Comparison of ENCODE assay signal across 12 mouse cellular contexts in genomic region chr12:56613438-56613830, GRCm38 (mm10). TPM values are rescaled to one million over a fixed set of nuclear protein-coding genes. Genes with fewer than 3 reads are reported as not detected.
A peak's percentile ranks its signal among the peaks of the same experiment; 100 is the strongest.
DNase-seq lines count a peak whose midpoint lies in the region; ATAC-seq and TF ChIP-seq lines count a peak whose summit lies in the region.
"Had no signal": no experiment of that assay in that cellular context is flagged by ENCODE, and none has a peak within 500 bp of the region (broad histone marks: within the 10 kb centered on the region; RNA-seq: fewer than 3 reads in every experiment).

No protein-coding gene starts in this region.

- WGBS in heart, embryonic 12.5 days, result 5% methylated on average over 6 of the region's 6 CpGs
- WGBS in lung, embryonic 16.5 days, result 3% methylated on average over 6 of the region's 6 CpGs
- 0% methylated on average over 6 of the region's 6 CpGs for WGBS in limb, embryonic 14.5 days
- WGBS in stomach, postnatal 0 days, result 5% methylated on average over 6 of the region's 6 CpGs

- DNase-seq in heart, adult 11 months, result no peak
- no peak for DNase-seq in lung, postnatal 25 days (ENCODE audit: low spot score)
- DNase-seq in limb, embryonic 14.5 days (ENCODE audit: low spot score), result no peak
- DNase-seq in stomach, postnatal 0 days (ENCODE audit: low spot score), result no peak
- DNase-seq in urinary bladder, postnatal 25 days (ENCODE audit: low spot score), result no peak
- DNase-seq in gastrocnemius, adult 8-10 months (ENCODE audit: low spot score in 2 of 2), result no peak
- DNase-seq: cerebellum, postnatal 25 days; kidney, adult 11 months; retina, postnatal 1 day had no signal

- ATAC-seq in heart, embryonic 12.5 days (ENCODE audit: insufficient number of reproducible peaks, low FRiP score), result no peak
- no peak for ATAC-seq in lung, embryonic 16.5 days (ENCODE audit: low read depth)
- ATAC-seq in limb, embryonic 14.5 days (ENCODE audit: low FRiP score, low read depth), result no peak
- ATAC-seq in stomach, postnatal 0 days (ENCODE audit: low FRiP score, low TSS enrichment), result no peak

- no peak for TF ChIP-seq EP300 in stomach, postnatal 0 days (optimal IDR thresholded peaks at IDR 0.05)

- H3K9ac ChIP-seq in heart, embryonic 12.5 days, result no peak overlapping the region
- H3K9ac ChIP-seq in lung, embryonic 16.5 days (ENCODE audit: low read length), result no peak overlapping the region
- H3K9ac ChIP-seq in limb, embryonic 14.5 days (ENCODE audit: low read depth, low read length, severe bottlenecking), result no peak overlapping the region
- H3K9ac ChIP-seq in stomach, postnatal 0 days (ENCODE audit: low read length), result no peak overlapping the region

- H3K27ac ChIP-seq in heart, embryonic 12.5 days (ENCODE audit: poor library complexity, severe bottlenecking), result no peak overlapping the region
- H3K27ac ChIP-seq in lung, embryonic 16.5 days (ENCODE audit: low read length), result no peak overlapping the region
- H3K27ac ChIP-seq in limb, embryonic 14.5 days (replicated peaks; ENCODE audit: low read depth, low read length), result no peak overlapping the region
- H3K27ac ChIP-seq in stomach, postnatal 0 days (replicated peaks), result no peak overlapping the region
- H3K27ac ChIP-seq: left cerebral cortex, adult 2 months had no signal

- H3K4me1 ChIP-seq in heart, embryonic 12.5 days (replicated peaks), result peaks cover 32% of the 10 kb centered on the region
- peaks cover 19% of the 10 kb centered on the region for H3K4me1 ChIP-seq in lung, embryonic 16.5 days (replicated peaks; ENCODE audit: control insufficient read depth, insufficient read depth, low read length)
- H3K4me1 ChIP-seq in limb, embryonic 14.5 days (ENCODE audit: control insufficient read depth, insufficient read depth, low read length), result peaks cover 8% of the 10 kb centered on the region; the same call in 1 of the 2 replicates
- no peaks in the 10 kb centered on the region for H3K4me1 ChIP-seq in stomach, postnatal 0 days (replicated peaks; ENCODE audit: control insufficient read depth, insufficient read depth)

- TF ChIP-seq CTCF in stomach, postnatal 0 days (IDR thresholded peaks at IDR 0.05; ENCODE audit: low read depth), result no peak

- peak overlapping the region; percentile 39 for H3K4me3 ChIP-seq in heart, embryonic 12.5 days
- H3K4me3 ChIP-seq in lung, embryonic 16.5 days (ENCODE audit: low read length), result peak overlapping the region; percentile 32
- H3K4me3 ChIP-seq in limb, embryonic 14.5 days (replicated peaks; ENCODE audit: low read length), result peak overlapping the region; percentile 38
- peak overlapping the region; percentile 20 for H3K4me3 ChIP-seq in stomach, postnatal 0 days (ENCODE audit: low read depth, low read length)
- H3K4me3 ChIP-seq: left cerebral cortex, adult 2 months had no signal

- H3K27me3 ChIP-seq in heart, embryonic 12.5 days (replicated peaks), result peaks cover 88% of the 10 kb centered on the region
- peaks cover 78% of the 10 kb centered on the region for H3K27me3 ChIP-seq in lung, embryonic 16.5 days (ENCODE audit: control insufficient read depth, insufficient read depth, low read depth, low read length)
- peaks cover 91% of the 10 kb centered on the region for H3K27me3 ChIP-seq in limb, embryonic 14.5 days (ENCODE audit: control insufficient read depth, insufficient read depth, low read length)
- H3K27me3 ChIP-seq in stomach, postnatal 0 days (ENCODE audit: control insufficient read depth, insufficient read depth, low read length), result peaks cover 14% of the 10 kb centered on the region; the same call in 1 of the 2 replicates

- TF ChIP-seq POLR2A in limb, embryonic 14.5 days (IDR thresholded peaks at IDR 0.05; ENCODE audit: borderline replicate concordance, extremely low read depth, insufficient read depth, insufficient read length), result no peak

- H3K36me3 ChIP-seq in heart, embryonic 12.5 days, result no peaks in the 10 kb centered on the region
- no peaks in the 10 kb centered on the region for H3K36me3 ChIP-seq in lung, embryonic 16.5 days (ENCODE audit: control insufficient read depth, insufficient read depth, low read length)
- no peaks in the 10 kb centered on the region for H3K36me3 ChIP-seq in limb, embryonic 14.5 days (ENCODE audit: control insufficient read depth, insufficient read depth, low read length)
- H3K36me3 ChIP-seq in stomach, postnatal 0 days (ENCODE audit: control insufficient read depth, insufficient read depth, low read length), result no peaks in the 10 kb centered on the region

- H3K9me3 ChIP-seq in heart, embryonic 12.5 days (replicated peaks), result no peaks in the 10 kb centered on the region
- H3K9me3 ChIP-seq in lung, embryonic 16.5 days (ENCODE audit: control insufficient read depth, low read length), result no peaks in the 10 kb centered on the region
- H3K9me3 ChIP-seq in limb, embryonic 14.5 days (ENCODE audit: control insufficient read depth, low read length), result no peaks in the 10 kb centered on the region
- H3K9me3 ChIP-seq in stomach, postnatal 0 days (ENCODE audit: control insufficient read depth, low read length), result no peaks in the 10 kb centered on the region

- peak overlapping the region; percentile 79 for H3K4me2 ChIP-seq in heart, embryonic 12.5 days
- H3K4me2 ChIP-seq in lung, embryonic 16.5 days (ENCODE audit: low read depth, low read length), result peak overlapping the region; percentile 63
- peak overlapping the region; percentile 59; the same call in 1 of the 2 replicates for H3K4me2 ChIP-seq in limb, embryonic 14.5 days (replicated peaks; ENCODE audit: low read depth, low read length, severe bottlenecking)
- H3K4me2 ChIP-seq in stomach, postnatal 0 days (replicated peaks; ENCODE audit: low read depth), result peak overlapping the region; percentile 38

RNA-seq across cellular contexts. Expression of gene Nkx2-9, which starts 0.3 kb away (rescaled TPM):
- polyA plus RNA-seq in heart, embryonic 12.5 days (2016; fragmentation: Nextera tagmentation; extraction: Ambion mirVana), result 0.13 and 0.45 TPM in 2 replicates
- polyA plus RNA-seq in lung, embryonic 16.5 days (2015; fragmentation: Nextera tagmentation; extraction: Ambion mirVana), result not detected in 2 replicates
- 0.13 and 0.19 TPM in 2 replicates for polyA plus RNA-seq in limb, embryonic 14.5 days (2012; rRNA removed)
- polyA plus RNA-seq in limb, embryonic 14.5 days (2014; fragmentation: Nextera tagmentation; extraction: Ambion mirVana), result not detected in 2 replicates
- not detected in 2 replicates for polyA plus RNA-seq in stomach, postnatal 0 days (2015; fragmentation: Nextera tagmentation; extraction: Ambion mirVana)
- total RNA-seq in gastrocnemius, adult 8-10 months (2022), result not detected
- total RNA-seq: left cerebral cortex, adult 2 months had no signal
